Mouse (Mus musculus) liver, adult (tissue): ENCODE measurements around the gene A730061H03Rik.
A peak's percentile ranks its signal among the peaks of the same experiment; 100 is the strongest.

ENCODE experiments used
- GATA4 ChIP-seq: IDR thresholded peaks from 2 replicates; pipeline ENCODE4 v1.6.1; 2014; ENCODE audit warnings: mild to moderate bottlenecking, low read length; ENCODE audit not compliant: insufficient replicate concordance

A730061H03Rik gene

DNA sequence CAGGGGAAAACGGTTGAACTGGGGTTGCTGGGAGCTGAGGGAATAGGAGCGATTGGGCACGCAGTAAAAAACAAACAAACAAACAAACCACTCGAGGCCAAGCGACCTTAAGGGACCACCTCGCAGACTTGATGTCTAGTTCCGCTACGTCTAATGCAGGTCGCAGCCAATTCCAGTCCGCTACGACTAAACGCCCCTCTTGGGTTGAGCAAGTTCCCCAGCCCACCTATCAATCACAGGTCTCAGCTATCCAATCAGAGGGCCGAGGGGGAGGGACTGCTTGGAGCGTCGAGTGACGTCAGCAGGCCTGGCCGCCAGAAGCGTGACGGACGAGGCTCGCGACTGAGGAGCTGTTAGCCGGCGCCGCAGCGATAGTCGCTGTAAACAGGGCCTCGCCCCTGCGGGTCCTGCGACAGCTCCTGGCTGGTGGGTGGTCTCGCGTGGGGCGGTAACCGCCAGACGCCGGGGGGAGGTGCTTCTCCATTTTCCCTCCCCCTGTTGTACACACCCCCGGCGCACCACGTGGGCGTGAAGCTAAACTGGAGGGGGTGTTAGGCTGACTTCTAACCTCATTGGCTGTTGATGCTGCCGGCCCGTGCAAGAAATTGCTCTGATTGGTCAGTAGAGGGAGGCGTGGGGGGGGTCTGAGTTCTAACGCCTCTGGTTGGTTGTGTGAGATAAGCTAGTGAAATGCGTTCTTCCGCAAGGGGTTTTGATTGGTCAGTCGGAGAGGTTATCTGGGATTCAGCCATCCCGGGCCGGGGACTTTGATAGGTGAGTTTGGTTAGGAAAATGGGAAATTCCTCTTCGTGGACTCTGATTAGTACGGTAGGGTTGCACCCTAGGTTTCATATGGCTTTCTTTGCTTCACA, at the start of gene A730061H03Rik:
TSS of gene A730061H03Rik (minus strand) at position 205 of the 872 bp plus-strand sequence.
- TF ChIP-seq GATA4, result peak; percentile 91

DNA sequence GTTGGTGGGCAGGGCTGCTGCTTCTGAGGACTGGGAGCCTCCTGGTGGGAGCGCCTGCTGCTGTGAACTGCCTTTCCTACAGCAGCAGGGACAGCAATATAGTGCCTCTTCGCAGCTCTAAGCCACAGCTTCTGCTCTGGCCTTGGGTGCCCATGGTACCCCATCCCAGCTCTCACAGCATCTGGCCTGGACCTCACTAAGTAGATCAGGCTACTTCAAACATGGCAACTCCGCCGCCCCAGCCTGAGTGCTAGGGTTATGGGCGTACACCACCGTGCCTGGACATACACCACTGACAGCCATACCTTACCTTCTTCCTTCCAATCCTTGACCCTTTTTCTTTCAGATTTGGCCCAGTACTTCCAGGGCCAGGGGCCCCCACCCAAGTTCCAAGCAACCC, 48.1 kb upstream of the A730061H03Rik start:
- TF ChIP-seq GATA4, result no peak

DNA sequence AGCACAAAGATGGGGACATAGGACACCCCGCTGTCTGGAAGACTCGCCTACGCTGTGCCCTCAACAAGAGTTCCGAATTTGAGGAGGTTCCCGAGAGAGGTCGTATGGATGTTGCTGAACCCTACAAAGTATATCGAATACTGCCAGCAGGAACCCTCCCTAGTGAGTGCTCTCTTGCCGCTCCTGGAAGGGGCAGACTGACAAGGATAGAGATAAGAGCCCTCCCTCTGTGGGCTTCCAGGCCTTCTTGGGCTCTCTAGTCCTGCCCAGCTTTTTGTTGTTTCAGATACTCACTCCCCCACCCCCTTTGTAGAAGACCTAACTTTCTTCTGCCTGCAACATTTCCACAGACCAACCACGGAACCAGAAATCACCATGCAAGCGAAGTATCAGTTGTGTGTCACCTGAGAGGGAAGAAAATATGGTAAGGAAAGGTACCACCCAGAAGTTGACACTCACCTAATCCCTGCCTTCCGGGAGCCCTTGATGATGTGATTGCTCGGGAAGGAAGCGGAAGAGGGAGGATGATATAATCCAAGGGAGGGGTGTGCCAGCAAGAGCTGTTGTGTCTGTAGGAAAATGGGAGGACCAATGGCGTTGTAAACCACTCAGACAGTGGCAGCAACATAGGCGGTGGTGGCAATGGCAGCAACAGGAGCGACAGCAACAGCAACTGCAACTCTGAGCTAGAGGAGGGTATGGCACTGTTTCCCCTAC, 45.7 kb upstream of the A730061H03Rik start:
- no peak for TF ChIP-seq GATA4

DNA sequence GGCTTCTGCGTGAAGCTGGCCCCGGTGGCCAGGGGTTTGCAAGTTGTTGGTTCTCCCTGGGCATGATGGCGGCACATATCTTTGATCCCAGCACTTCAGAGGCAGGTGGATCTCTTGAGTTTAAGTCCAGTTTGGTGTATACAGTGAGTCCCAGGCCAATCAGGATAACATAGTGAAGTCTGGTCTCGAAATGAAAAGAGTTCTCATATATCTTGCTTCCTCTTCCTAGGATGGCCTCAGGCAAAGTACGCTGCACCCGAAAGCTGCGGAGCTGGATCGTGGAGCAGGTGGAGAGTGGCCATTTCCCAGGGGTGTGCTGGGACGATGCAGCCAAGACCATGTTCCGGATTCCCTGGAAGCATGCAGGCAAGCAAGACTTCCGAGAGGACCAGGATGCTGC, 44.6 kb upstream of the A730061H03Rik start:
- no peak for TF ChIP-seq GATA4

DNA sequence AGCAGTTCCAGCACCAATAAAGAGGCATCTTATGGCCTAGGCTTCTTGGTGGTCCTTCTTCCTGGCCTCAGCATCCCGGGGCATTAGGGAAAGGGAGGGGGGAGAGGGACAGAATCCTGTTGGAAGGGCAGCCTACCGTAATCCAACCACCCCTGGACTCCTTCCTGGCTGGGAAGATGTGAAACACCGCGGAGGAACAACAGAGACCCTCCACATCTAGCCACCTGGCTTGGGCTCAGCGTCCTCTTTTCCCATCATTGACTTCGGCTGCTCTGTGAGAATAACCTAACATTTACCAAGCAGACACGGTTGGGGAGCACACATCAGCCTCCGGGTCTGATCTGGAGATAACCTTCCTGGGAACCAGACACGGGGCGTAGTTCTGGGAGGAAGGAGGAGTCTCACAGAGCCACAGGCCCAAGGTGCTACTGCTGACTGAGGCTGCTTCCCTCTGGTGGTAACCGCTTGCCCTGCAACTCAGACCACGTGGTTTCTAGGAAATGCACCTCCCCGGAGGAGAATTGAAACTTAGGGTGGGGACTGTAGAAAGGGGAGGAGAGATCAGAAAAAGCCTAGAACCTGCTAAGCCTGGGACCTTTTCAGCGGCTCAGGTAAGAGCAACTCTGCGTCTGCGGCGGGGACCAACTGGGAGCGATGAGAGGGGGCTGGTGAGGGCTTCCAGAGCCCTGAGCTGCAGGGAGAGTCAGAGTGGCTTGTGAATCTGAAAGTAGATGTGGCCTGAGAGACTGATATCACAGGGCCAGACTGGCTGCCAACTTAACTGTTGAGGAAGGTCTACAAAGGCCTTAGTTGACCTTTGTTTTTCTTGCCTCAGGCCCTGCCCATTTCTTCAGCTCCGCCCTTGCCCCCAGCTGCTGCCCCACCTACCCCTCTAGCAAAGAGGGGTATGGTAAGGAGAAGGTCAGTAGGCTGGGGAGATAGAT, 43.7 kb upstream of the A730061H03Rik start:
- TF ChIP-seq GATA4, result peak; percentile 93

DNA sequence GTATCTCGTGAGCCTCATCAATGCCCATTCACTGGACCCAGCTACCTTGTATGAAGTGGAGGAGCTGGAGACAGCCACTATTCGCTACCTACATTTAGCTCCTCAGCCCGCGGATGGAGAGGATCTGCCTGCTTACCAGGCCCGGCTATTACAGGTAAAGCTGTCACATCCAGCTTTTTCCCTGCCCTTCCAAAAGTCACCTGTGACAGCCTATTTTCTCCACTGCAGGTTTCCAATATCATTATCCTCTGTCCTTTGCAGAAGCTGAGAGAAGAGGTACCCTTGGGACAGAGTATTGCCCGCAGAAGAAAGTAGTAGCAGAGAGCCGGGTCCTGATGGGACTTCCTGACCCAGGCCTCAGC, 43.0 kb upstream of the A730061H03Rik start, which contains the start of gene Irf9:
TSS of gene Irf9 (plus strand) at position 301 of the 362 bp plus-strand sequence.
- TF ChIP-seq GATA4, result no peak

DNA sequence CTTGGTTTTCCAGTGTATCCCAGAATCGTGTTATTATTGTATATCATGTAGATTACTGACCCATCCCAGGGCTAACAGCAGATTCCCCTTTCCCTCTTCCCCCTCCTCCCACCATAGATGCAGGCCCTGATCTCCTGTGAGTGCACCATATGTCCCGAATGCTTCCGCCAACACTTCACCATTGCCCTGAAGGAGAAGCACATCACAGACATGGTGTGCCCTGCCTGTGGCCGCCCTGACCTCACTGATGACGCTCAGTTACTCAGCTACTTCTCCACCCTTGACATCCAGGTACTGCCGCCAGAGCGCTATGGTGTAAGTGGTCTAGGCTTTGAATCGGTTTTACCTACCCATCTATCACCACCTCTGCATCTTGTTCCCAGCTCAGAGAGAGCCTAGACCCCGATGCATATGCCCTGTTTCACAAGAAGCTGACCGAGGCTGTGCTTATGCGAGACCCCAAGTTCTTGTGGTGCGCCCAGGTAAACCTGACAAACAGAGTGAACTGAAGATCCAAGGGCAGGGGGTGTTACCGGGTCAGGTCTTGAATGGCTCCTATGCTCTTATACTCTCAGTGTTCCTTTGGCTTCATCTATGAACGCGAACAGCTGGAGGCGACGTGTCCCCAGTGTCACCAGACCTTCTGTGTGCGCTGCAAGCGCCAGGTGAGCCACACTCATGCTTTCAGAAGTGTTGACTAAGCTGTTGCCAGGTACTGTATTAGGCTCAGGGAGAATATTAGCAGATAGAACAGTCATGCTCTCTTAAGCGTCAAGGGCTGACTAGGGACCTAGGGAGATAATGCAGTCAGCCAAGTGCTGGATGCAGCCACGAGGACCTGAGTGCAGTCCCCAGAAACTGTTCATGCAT, 38.5 kb upstream of the A730061H03Rik start:
- TF ChIP-seq GATA4, result no peak

DNA sequence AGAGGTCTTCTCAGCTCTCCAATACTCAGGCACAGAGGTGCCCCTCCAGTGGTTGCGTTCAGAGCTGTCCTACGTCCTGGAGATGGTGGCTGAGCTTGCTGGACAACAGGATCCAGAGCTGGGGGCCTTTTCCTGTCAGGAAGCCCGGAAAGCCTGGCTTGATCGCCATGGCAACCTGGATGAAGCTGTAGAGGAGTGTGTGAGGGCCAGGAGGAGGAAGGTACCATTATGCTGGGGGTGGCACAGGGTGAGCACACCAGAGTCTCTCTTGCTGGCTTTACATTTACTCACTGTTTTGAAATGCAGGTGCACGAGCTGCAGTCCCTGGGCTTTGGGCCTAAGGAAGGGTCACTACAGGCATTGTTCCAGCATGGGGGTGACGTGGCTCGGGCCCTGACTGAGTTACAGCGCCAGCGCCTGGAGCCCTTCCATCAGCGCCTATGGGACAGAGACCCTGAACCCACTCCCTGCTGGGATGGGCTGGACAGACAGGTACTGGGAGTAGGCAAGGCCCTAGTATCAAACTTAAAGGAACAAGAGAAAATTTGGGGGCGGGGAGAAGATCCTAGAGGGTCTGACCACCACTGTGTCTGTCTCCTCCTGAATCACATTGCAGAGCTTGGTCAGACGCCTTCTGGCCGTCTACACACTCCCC, 36.0 kb upstream of the A730061H03Rik start:
- no peak for TF ChIP-seq GATA4

DNA sequence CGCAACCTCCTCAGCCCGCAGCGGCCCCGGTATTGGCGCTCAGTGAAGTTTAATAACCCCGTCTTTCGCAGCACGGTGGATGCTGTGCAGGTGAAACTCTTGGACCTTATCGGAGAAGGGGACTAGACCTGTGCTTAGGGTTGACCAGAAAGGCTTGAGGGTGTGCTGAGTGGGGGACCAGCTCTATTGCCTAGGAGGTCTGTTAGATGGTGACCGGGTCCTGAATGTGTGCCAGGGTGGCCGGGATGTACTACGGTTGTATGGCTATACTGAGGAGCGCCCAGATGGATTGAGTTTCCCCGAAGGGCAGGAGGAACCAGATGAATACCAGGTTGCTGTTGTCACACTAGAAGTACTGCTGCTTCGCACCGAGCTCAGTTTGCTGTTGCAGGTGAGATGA, 32.0 kb upstream of the A730061H03Rik start:
- no peak for TF ChIP-seq GATA4

DNA sequence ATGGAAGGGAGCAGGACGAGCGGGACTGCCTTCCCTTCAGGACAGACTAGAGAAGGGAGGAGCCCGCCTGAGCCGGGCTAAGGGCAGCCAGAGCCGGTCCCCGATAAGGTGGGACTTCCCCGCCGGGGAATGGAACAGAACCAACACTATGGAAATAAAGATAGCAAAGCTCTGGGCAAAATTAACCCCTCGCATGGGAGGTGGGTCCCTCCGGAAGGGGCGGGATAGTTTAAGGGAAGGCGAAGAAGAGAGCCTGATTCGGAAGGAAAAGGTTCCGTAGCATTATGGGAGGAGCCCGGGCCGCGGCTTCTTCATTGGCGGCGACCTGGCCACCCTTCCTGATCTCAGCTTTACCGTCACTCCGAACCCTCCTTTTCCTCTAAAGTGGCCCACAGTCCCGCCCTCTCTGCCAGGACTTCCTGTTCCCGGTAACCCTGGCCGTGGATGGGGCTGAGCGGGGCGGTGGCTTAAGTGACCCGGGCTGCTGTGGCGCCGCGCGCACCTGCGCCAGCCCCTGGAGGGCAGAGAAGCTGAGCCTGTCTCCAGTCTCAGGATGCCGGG, 31.2 kb upstream of the A730061H03Rik start, which contains the start of gene Rnf31:
TSS of gene Rnf31 (plus strand) at position 378 of the 561 bp plus-strand sequence.
- TF ChIP-seq GATA4, result peak; percentile 14; the same call in 1 of the 2 replicates

DNA sequence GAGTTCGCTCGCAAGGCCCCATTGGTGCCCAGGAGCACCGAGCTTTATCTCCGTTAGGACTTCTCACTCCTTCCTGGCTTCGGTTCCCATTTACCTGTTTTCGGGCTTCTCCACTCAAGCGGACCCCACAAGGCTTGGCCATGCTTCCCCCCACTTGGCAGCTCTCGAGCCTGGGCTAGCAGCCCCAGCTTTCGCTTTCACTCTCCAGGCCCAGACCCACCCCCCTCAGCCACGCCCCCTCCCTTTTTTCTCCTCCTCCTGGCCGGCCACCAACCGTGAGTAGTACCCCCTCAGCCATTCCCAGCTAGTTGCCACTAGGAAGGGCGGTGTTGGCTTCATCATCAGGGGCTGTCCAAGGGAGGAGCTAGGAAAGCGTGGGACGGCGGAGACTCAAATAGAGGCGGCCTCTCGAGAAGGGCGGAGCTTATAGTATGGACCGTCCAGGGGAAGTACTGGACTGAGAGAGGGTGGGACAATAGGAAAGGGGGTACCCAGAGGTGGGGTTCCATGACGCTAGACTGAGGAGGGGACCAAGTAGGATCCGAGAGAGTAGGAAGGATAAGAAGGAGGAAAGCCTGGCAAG, 30.6 kb upstream of the A730061H03Rik start, which contains the start of gene Psme2:
TSS of gene Psme2 (minus strand) at position 366 of the 583 bp plus-strand sequence.
- TF ChIP-seq GATA4, result no peak

DNA sequence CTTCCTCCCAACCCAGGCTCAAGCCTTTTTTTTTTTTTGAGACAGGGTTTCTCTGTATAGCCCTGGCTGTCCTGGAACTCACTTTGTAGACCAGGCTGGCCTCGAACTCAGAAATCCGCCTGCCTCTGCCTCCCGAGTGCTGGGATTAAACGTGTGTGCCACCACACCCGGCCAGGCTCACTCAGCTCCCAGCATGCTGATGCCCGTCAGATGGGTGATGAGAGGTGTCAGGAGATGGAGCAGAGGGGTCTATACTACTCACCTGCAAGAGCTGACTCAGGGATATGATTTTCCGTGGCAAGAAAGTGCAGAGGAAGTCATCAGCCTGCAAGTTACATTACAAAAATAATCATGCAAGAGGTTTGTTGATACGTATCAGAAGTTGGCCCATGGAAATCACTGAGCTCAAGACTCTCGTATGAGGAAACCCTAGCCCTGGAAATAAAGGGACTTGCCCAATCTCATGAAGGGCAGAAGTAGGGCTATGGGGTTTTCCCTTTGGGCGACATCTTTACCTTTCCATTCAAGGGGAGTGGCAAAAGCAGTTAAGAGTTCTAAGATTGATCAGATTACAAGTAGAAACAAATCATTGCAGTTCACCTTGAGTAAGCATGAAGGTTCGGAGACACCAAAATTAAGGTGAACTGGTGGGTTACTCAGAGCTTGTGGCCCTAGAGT, 29.7 kb upstream of the A730061H03Rik start:
- no peak for TF ChIP-seq GATA4
